Mouse (Mus musculus) heart, postnatal 0 days (tissue): ENCODE measurements around the gene Ralgps1.

Experiments
- CTCF ChIP-seq: IDR thresholded peaks from 2 replicates; pipeline ENCODE4 v1.5.1; 2016; ENCODE audit warnings: antibody characterized with exemption, control low read depth, low read depth
- EP300 ChIP-seq: IDR thresholded peaks from 2 replicates; pipeline ENCODE4 v1.6.1; 2016; ENCODE audit warnings: antibody characterized with exemption, low read depth

DNA sequence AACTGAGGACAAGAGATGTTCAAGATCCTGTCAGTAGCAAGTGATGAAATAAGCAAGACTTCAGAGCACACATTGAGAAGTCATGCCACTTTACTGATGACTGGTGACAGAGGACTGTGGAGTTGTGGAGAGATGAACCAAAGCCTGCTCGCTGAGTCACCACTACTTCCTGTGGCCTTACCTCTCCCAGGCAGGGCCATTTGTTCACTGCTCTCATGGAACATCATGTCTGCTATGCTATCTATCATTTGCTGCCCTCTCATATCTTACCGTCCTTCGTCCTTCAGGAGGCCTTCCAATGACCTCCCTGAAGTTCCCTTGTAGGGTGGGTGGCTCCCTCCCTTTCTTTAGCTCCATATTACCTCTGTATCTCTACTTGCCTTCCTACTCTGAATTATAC, 287.1 kb downstream of the Ralgps1 start:
- no peak for TF ChIP-seq CTCF
- no peak for TF ChIP-seq EP300
